Mouse (Mus musculus) layer of hippocampus, postnatal 25 days (tissue): ENCODE measurements around the gene Atraid. TPM values are rescaled to one million over a fixed set of nuclear protein-coding genes. Genes with fewer than 3 reads are reported as not detected.

Source experiments
- DNase-seq, 2 experiments: peaks; one replicate each; pipeline ENCODE4 v3.0.0; 2022; ENCODE audit warnings: mixed read lengths in 2 of 2, low spot score in 1 of 2; ENCODE audit errors: extremely low spot score in 1 of 2
- total RNA-seq, 2 experiments: library from RNA; stranded (reverse); gene quantifications; 2 replicates each; pipeline ENCODE4 v1.2.3; 2021

Gene Atraid
- total RNA-seq, 2 experiments from 2014 or later = 69.4 to 78.9 TPM

- DNase-seq = no peak
These were observed 46.1 kb downstream of the Atraid start for GRCm38 (mm10) chr5:31094100-31094798.

- no peak for DNase-seq
These were observed 46.9 kb downstream of the Atraid start for GRCm38 (mm10) chr5:31094799-31095691.

DNA sequence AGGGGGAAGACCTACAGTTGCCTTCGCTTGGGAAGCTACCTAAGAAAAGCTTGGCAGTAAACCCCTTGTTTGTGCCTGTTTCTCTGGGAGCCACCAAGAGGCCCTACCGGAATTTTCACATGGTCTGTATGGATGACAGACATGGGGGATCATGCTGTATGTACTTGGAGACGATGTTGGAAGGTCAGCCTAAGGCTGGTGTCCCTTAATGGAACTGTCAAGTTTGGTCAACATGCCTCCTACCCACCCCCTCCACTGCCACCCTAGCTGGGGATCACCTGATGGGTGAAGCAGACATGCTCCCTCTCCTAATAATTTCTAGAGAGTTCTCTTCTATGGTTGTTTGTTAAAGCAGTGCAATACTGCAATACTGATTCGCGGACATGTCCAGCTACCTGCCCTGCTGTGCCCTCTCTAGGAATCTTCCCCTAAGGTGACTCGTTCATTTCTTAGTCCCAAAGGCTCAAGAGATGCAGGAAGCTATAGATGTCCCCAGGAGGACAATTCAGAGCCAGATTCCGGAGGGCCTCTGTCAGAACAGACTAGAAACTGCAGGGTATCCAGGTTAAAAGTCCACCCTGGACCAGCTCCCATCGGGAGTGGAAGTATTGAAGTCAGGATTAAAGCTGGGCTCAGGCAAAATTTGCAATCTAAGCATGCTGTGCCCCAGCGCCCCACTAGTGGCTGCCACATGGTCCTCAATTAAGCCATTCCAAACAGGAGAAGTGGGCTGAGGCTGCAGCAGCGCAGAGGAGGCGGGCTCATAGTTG lies 47.8 kb downstream of the Atraid start:
- no peak for DNase-seq

Other genes starting within 250 kb of the Atraid start
- gene Mapre3, start 233.7 kb upstream of the Atraid start, total RNA-seq = 100 to 1,000 TPM; 230 to 250 TPM
- 10 to 100 TPM; 60.4 to 60.8 TPM for gene Tmem214, start 180.3 kb upstream of the Atraid start, total RNA-seq
- 10 to 100 TPM; 13.0 to 14.5 TPM for gene Agbl5, start 159.6 kb upstream of the Atraid start, total RNA-seq
- 100 to 1,000 TPM in 1 of 2 experiments, 10 to 100 TPM in 1; 92.7 to 101 TPM for gene Ost4, start 140.5 kb upstream of the Atraid start, total RNA-seq
- gene Emilin1, start 134.9 kb upstream of the Atraid start, total RNA-seq = 1 to 10 TPM; 2.5 to 3.4 TPM
- 10 to 100 TPM; 12.3 to 15.5 TPM for gene Khk, start 126.9 kb upstream of the Atraid start, total RNA-seq
- 10 to 100 TPM; 14.5 to 16.7 TPM for gene Cgref1, start 102.7 kb upstream of the Atraid start, total RNA-seq
- gene Preb, start 88.0 kb upstream of the Atraid start, total RNA-seq = 100 to 1,000 TPM; 126 to 131 TPM
- gene Tcf23, start 79.7 kb upstream of the Atraid start, total RNA-seq = under 1 TPM; 0.09 to 0.12 TPM
- 10 to 100 TPM; 14.2 to 15.3 TPM for gene Slc5a6, start 612 bp downstream of the Atraid start, total RNA-seq
- 10 to 100 TPM; 16.9 to 18.0 TPM for gene Cad, start 6.5 kb downstream of the Atraid start, total RNA-seq
- gene Dnajc5g, start 58.0 kb downstream of the Atraid start, total RNA-seq = not detected
- gene Slc30a3, start 59.9 kb downstream of the Atraid start, total RNA-seq = 10 to 100 TPM; 78.9 to 86.5 TPM
- not detected for gene Trim54, start 68.4 kb downstream of the Atraid start, total RNA-seq
- not detected for gene Ucn, start 90.5 kb downstream of the Atraid start, total RNA-seq
- 10 to 100 TPM; 55.0 to 59.0 TPM for gene Mpv17, start 105.9 kb downstream of the Atraid start, total RNA-seq
- gene Gm29609, start 131.6 kb downstream of the Atraid start, total RNA-seq = 1 to 10 TPM; 1.6 to 2.8 TPM
- 10 to 100 TPM; 50.8 to 77.4 TPM for gene Gtf3c2, start 131.8 kb downstream of the Atraid start, total RNA-seq
- 10 to 100 TPM; 76.8 to 83.9 TPM for gene Snx17, start 144.9 kb downstream of the Atraid start, total RNA-seq
- gene Eif2b4, start 145.1 kb downstream of the Atraid start, total RNA-seq = 10 to 100 TPM; 46.8 to 56.7 TPM
- gene Zfp513, start 154.0 kb downstream of the Atraid start, total RNA-seq = 10 to 100 TPM; 25.7 to 31.5 TPM
- 10 to 100 TPM; 77.0 to 77.2 TPM for gene Ppm1g, start 172.4 kb downstream of the Atraid start, total RNA-seq
- 10 to 100 TPM; 83.5 to 88.5 TPM for gene Nrbp1, start 192.6 kb downstream of the Atraid start, total RNA-seq
- gene Gm9970, start 192.9 kb downstream of the Atraid start, total RNA-seq = not detected
- 1 to 10 TPM; 2.0 to 3.1 TPM for gene Krtcap3, start 203.4 kb downstream of the Atraid start, total RNA-seq
- 10 to 100 TPM; 72.9 to 81.8 TPM for gene Ift172, start 242.8 kb downstream of the Atraid start, total RNA-seq
- 100 to 1,000 TPM; 172 to 175 TPM for gene Fndc4, start 247.8 kb downstream of the Atraid start, total RNA-seq
- gene Gckr, start 249.1 kb downstream of the Atraid start, total RNA-seq = under 1 TPM in 1 of 2 experiments, not detected in 1; 0.31 TPM